Mouse (Mus musculus) kidney, embryonic 16.5 days (tissue): ENCODE results near the gene Rassf7. TPM values are rescaled to one million over a fixed set of nuclear protein-coding genes. Genes with fewer than 3 reads are reported as not detected.

Source experiments
- ATAC-seq: fragments of 200-750 bp; cut with Nextera tagmentation; 2 replicates; pipeline ENCODE4 v1.8.0; 2017; ENCODE audit warnings: moderate TSS enrichment; ENCODE audit not compliant: low FRiP score, low TSS enrichment
- H3K27ac ChIP-seq: fragments of 300-500 bp; sonication (generic); 2 replicates; pipeline ENCODE4 v1.5.1; 2014; ENCODE audit warnings: low read length
- H3K27me3 ChIP-seq: fragments of 300-500 bp; sonication (generic); 2 replicates; pipeline ENCODE4 v1.6.1; 2014; ENCODE audit warnings: low read length, control low read depth, mixed read lengths; ENCODE audit not compliant: insufficient read depth
- H3K36me3 ChIP-seq: fragments of 300-500 bp; sonication (generic); 2 replicates; pipeline ENCODE4 v1.6.1; 2014; ENCODE audit warnings: low read length, control low read depth, mixed read lengths; ENCODE audit not compliant: insufficient read depth
- H3K4me1 ChIP-seq: fragments of 300-500 bp; sonication (generic); 2 replicates; pipeline ENCODE4 v1.6.1; 2014; ENCODE audit warnings: low read length, control low read depth, mixed read lengths; ENCODE audit not compliant: insufficient read depth
- H3K4me2 ChIP-seq: fragments of 300-500 bp; sonication (generic); replicated peaks from 2 replicates; pipeline ENCODE4 v1.6.1; 2014; ENCODE audit warnings: low read depth, low read length
- H3K4me3 ChIP-seq: fragments of 300-500 bp; sonication (generic); 2 replicates; pipeline ENCODE4 v1.5.1; 2014; ENCODE audit warnings: mild to moderate bottlenecking, low read length
- H3K9ac ChIP-seq: fragments of 300-500 bp; sonication (generic); replicated peaks from 2 replicates; pipeline ENCODE4 v1.6.1; 2014; ENCODE audit warnings: low read length
- H3K9me3 ChIP-seq: fragments of 300-500 bp; sonication (generic); 2 replicates; pipeline ENCODE4 v1.6.1; 2016; ENCODE audit warnings: low read length, control low read depth
- WGBS: fragments of 180-500 bp; shearing (Covaris S2); extraction: QIAGEN DNeasy Blood & Tissue Kit; methylation state at CpG from one replicate; pipeline ENCODE4 v1.1.7; 2014; 5-methylcytosine and 5-hydroxymethylcytosine counted together
- polyA plus RNA-seq: library from polyadenylated mRNA; unstranded; fragments of >200 nt; fragmentation: Nextera tagmentation; extraction: Ambion mirVana; gene quantifications from 2 replicates; pipeline ENCODE4 v1.2.1, GENCODE M21; 2015

Rassf7 gene
- polyA plus RNA-seq, 1 experiment from 2014 or later: 78.3 TPM

- H3K4me3 ChIP-seq: peak overlapping the region; percentile 90
- peak; percentile 21; the same call in 1 of the 2 replicates for ATAC-seq
- peak overlapping the region; percentile 97 for H3K4me2 ChIP-seq
- H3K9me3 ChIP-seq: no peaks in the 10 kb centered on the region
- no peaks in the 10 kb centered on the region for H3K27me3 ChIP-seq
- peak overlapping the region; percentile 70 for H3K9ac ChIP-seq
- WGBS: under 1% methylated on average over 28 of the region's 28 CpGs
- H3K4me1 ChIP-seq: peaks cover 25% of the 10 kb centered on the region
- peak overlapping the region; percentile 83 for H3K27ac ChIP-seq
- H3K36me3 ChIP-seq: peaks cover 25% of the 10 kb centered on the region
These were observed 20.8 kb upstream of the Rassf7 start for GRCm38 (mm10) chr7:141194830-141195229.

- Histone ChIP-seq H3K9ac (no peak overlapping the region), H3K4me3 (no peak overlapping the region; the same call in 1 of the 2 replicates), H3K4me2 (peak overlapping the region; percentile 97), H3K27me3 (no peaks in the 10 kb centered on the region), H3K4me1 (peaks cover 25% of the 10 kb centered on the region), H3K36me3 (peaks cover 15% of the 10 kb centered on the region), H3K9me3 (no peaks in the 10 kb centered on the region), H3K27ac (no peak overlapping the region)
- ATAC-seq: no peak
- WGBS: 89% methylated on average over 2 of the region's 2 CpGs
These were observed 19.9 kb upstream of the Rassf7 start for GRCm38 (mm10) chr7:141195754-141196153.

GRCm38 (mm10) chr7:141196619-141197282 is 18.9 kb upstream of the Rassf7 start:
- H3K4me1 ChIP-seq: peaks cover 23% of the 10 kb centered on the region
- H3K36me3 ChIP-seq: peaks cover 5% of the 10 kb centered on the region
- H3K27me3 ChIP-seq: no peaks in the 10 kb centered on the region
- ATAC-seq: no peak
- H3K27ac ChIP-seq: no peak overlapping the region
- no peak overlapping the region for H3K4me2 ChIP-seq
- no peak overlapping the region for H3K4me3 ChIP-seq
- WGBS: 94% methylated on average over 8 of the region's 8 CpGs
- H3K9ac ChIP-seq: no peak overlapping the region
- H3K9me3 ChIP-seq: no peaks in the 10 kb centered on the region

GRCm38 (mm10) chr7:141198121-141198520 is 17.5 kb upstream of the Rassf7 start:
- 97% methylated on average over 4 of the region's 4 CpGs for WGBS
- Histone ChIP-seq H3K36me3 (no peaks in the 10 kb centered on the region), H3K9me3 (no peaks in the 10 kb centered on the region), H3K9ac (no peak overlapping the region), H3K27me3 (no peaks in the 10 kb centered on the region), H3K4me2 (no peak overlapping the region), H3K4me3 (no peak overlapping the region), H3K27ac (no peak overlapping the region), H3K4me1 (peaks cover 9% of the 10 kb centered on the region)
- no peak for ATAC-seq

GRCm38 (mm10) chr7:141204546-141204945 is 11.1 kb upstream of the Rassf7 start:
- Histone ChIP-seq H3K4me2 (no peak overlapping the region), H3K27ac (no peak overlapping the region), H3K27me3 (no peaks in the 10 kb centered on the region), H3K4me1 (no peaks in the 10 kb centered on the region), H3K4me3 (no peak overlapping the region), H3K9me3 (no peaks in the 10 kb centered on the region), H3K9ac (no peak overlapping the region), H3K36me3 (no peaks in the 10 kb centered on the region)
- WGBS: 76% methylated on average over 3 of the region's 3 CpGs
- ATAC-seq: no peak

GRCm38 (mm10) chr7:141205504-141205903 is 10.2 kb upstream of the Rassf7 start:
- no peaks in the 10 kb centered on the region for H3K9me3 ChIP-seq
- 92% methylated on average over 5 of the region's 5 CpGs for WGBS
- H3K27ac ChIP-seq: no peak overlapping the region
- H3K9ac ChIP-seq: no peak overlapping the region
- H3K4me2 ChIP-seq: no peak overlapping the region
- no peaks in the 10 kb centered on the region for H3K27me3 ChIP-seq
- no peak overlapping the region for H3K4me3 ChIP-seq
- no peak for ATAC-seq
- no peaks in the 10 kb centered on the region for H3K36me3 ChIP-seq
- no peaks in the 10 kb centered on the region for H3K4me1 ChIP-seq

GRCm38 (mm10) chr7:141206182-141206937 is 9.3 kb upstream of the Rassf7 start:
- no peaks in the 10 kb centered on the region for H3K27me3 ChIP-seq
- no peaks in the 10 kb centered on the region for H3K36me3 ChIP-seq
- WGBS: 89% methylated on average over 18 of the region's 18 CpGs
- no peak overlapping the region for H3K27ac ChIP-seq
- ATAC-seq: no peak
- no peak overlapping the region for H3K4me2 ChIP-seq
- H3K9ac ChIP-seq: no peak overlapping the region
- H3K9me3 ChIP-seq: no peaks in the 10 kb centered on the region
- H3K4me3 ChIP-seq: no peak overlapping the region
- no peaks in the 10 kb centered on the region for H3K4me1 ChIP-seq

GRCm38 (mm10) chr7:141209526-141209925 is 6.1 kb upstream of the Rassf7 start:
- H3K9ac ChIP-seq: no peak overlapping the region
- no peaks in the 10 kb centered on the region for H3K36me3 ChIP-seq
- H3K27me3 ChIP-seq: no peaks in the 10 kb centered on the region
- WGBS: 88% methylated on average over 3 of the region's 3 CpGs
- H3K9me3 ChIP-seq: no peaks in the 10 kb centered on the region
- no peak for ATAC-seq
- peaks cover 6% of the 10 kb centered on the region; the same call in 1 of the 2 replicates for H3K4me1 ChIP-seq
- no peak overlapping the region for H3K27ac ChIP-seq
- H3K4me2 ChIP-seq: no peak overlapping the region
- no peak overlapping the region for H3K4me3 ChIP-seq

GRCm38 (mm10) chr7:141210137-141210536 is 5.5 kb upstream of the Rassf7 start:
- Histone ChIP-seq H3K9ac (no peak overlapping the region; the same call in 1 of the 2 replicates), H3K4me2 (no peak overlapping the region), H3K4me3 (no peak overlapping the region), H3K27me3 (no peaks in the 10 kb centered on the region), H3K36me3 (no peaks in the 10 kb centered on the region), H3K4me1 (peaks cover 11% of the 10 kb centered on the region), H3K27ac (no peak overlapping the region), H3K9me3 (no peaks in the 10 kb centered on the region)
- no peak for ATAC-seq
- 67% methylated on average over 12 of the region's 12 CpGs for WGBS

GRCm38 (mm10) chr7:141210606-141211131 is 5.0 kb upstream of the Rassf7 start:
- Histone ChIP-seq H3K4me1 (peaks cover 11% of the 10 kb centered on the region), H3K9me3 (no peaks in the 10 kb centered on the region), H3K27ac (no peak overlapping the region), H3K27me3 (no peaks in the 10 kb centered on the region), H3K4me2 (no peak overlapping the region), H3K4me3 (no peak overlapping the region), H3K9ac (no peak overlapping the region), H3K36me3 (no peaks in the 10 kb centered on the region)
- WGBS: 84% methylated on average over 14 of the region's 14 CpGs
- no peak for ATAC-seq
